Mouse (Mus musculus) liver, postnatal 0 days (tissue): ENCODE measurements around the gene Stx7. TPM values are rescaled to one million over a fixed set of nuclear protein-coding genes. Genes with fewer than 3 reads are reported as not detected.

Source experiments
- ATAC-seq: fragments of 200-750 bp; cut with Nextera tagmentation; 2 replicates; pipeline ENCODE4 v1.8.0; 2017; ENCODE audit warnings: mild to moderate bottlenecking, moderate library complexity
- DNase-seq: peaks from one replicate; pipeline ENCODE4 v3.0.0-alpha.2; 2016
- H3K27ac ChIP-seq: fragments of 300-500 bp; sonication (generic); 2 replicates; pipeline ENCODE4 v1.5.1; 2014; ENCODE audit warnings: antibody characterized with exemption, moderate library complexity, mild to moderate bottlenecking, low read depth
- H3K27me3 ChIP-seq: fragments of 300-500 bp; sonication (generic); 2 replicates; pipeline ENCODE4 v1.6.1; 2014; ENCODE audit warnings: low read length, control low read depth, mixed read lengths; ENCODE audit not compliant: insufficient read depth
- H3K36me3 ChIP-seq: fragments of 300-500 bp; sonication (generic); replicated peaks from 2 replicates; pipeline ENCODE4 v1.6.1; 2014; ENCODE audit warnings: mild to moderate bottlenecking, control low read depth, low read length, moderate library complexity, mixed read lengths; ENCODE audit not compliant: insufficient read depth
- H3K4me1 ChIP-seq: fragments of 300-500 bp; sonication (generic); 2 replicates; pipeline ENCODE4 v1.6.1; 2014; ENCODE audit warnings: antibody characterized with exemption, mild to moderate bottlenecking, control low read depth; ENCODE audit not compliant: insufficient read depth
- H3K4me2 ChIP-seq: fragments of 300-500 bp; sonication (generic); 2 replicates; pipeline ENCODE4 v1.6.1; 2014; ENCODE audit warnings: low read depth, mild to moderate bottlenecking, low read length, moderate library complexity, mixed read lengths
- H3K4me3 ChIP-seq: fragments of 300-500 bp; sonication (generic); 2 replicates; pipeline ENCODE4 v1.5.1; 2014; ENCODE audit warnings: low read depth, low read length
- H3K9ac ChIP-seq: fragments of 300-500 bp; sonication (generic); replicated peaks from 2 replicates; pipeline ENCODE4 v1.6.1; 2014; ENCODE audit warnings: mild to moderate bottlenecking, moderate library complexity
- H3K9me3 ChIP-seq: fragments of 300-500 bp; sonication (generic); 2 replicates; pipeline ENCODE4 v1.6.1; 2016; ENCODE audit warnings: mild to moderate bottlenecking, control low read depth, low read length, mixed read lengths
- CTCF ChIP-seq: sonication (generic); IDR thresholded peaks from 2 replicates; pipeline ENCODE4 v1.5.1; 2016; ENCODE audit warnings: antibody characterized with exemption, low read depth
- EP300 ChIP-seq: IDR thresholded peaks from 2 replicates; pipeline ENCODE4 v1.6.1; 2016; ENCODE audit warnings: antibody characterized with exemption, low read depth, mild to moderate bottlenecking
- WGBS: fragments of 180-500 bp; shearing (Covaris S2); extraction: QIAGEN DNeasy Blood & Tissue Kit; methylation state at CpG from one replicate; pipeline ENCODE4 v1.1.7; 2014; ENCODE audit not compliant: insufficient replicate concordance; 5-methylcytosine and 5-hydroxymethylcytosine counted together
- polyA plus RNA-seq: library from polyadenylated mRNA; unstranded; fragments of >200 nt; fragmentation: Nextera tagmentation; extraction: Ambion mirVana; gene quantifications from 2 replicates; pipeline ENCODE4 v1.2.1, GENCODE M21; 2015

The Stx7 gene
- polyA plus RNA-seq, 1 experiment from 2014 or later, result 35.7 TPM

DNA sequence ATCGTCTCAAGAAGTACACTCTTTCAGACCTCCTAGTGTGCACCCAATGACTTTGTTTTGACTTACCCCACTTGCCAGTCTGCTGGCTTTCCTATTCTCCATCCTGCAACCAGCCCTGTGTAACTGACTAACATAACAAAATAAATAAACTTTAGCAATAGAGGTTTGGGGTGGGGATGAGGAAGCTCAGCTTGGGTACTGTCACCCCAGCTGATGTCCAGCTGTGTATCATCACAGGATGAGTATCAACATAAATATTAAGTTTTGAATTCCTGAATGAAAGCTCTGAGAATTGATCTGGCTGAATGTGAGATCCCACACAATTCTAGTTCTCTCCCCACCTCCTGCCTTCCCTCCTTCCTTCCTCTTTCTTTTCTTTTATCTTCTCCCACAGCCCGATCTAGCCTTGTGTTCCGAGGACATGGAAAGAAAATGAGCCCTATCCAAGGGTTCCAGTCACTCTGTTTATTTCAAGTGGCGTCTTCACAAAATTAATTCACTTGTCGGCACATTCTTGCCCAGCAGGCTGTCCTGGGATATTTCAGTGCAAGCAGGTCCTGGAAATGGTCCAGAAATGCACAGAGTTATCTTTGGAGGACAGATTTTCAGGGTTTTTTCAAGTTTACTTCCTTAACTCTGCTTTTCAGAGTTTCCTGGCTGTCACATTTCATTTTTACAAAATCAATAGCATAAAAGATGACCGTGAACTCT is 68.6 kb downstream of the Stx7 start:
- no peak for TF ChIP-seq CTCF
- TF ChIP-seq EP300, result no peak
- DNase-seq (no peak), ATAC-seq (no peak)
- Histone ChIP-seq H3K36me3 (no peaks in the 10 kb centered on the region), H3K9me3 (no peaks in the 10 kb centered on the region), H3K27ac (no peak overlapping the region), H3K4me2 (no peak overlapping the region), H3K9ac (no peak overlapping the region), H3K4me1 (no peaks in the 10 kb centered on the region), H3K4me3 (no peak overlapping the region), H3K27me3 (peaks cover 8% of the 10 kb centered on the region)
- WGBS, result 42% methylated on average over 6 of the region's 6 CpGs

- Histone ChIP-seq H3K4me2 (no peak overlapping the region), H3K27me3 (peaks cover 31% of the 10 kb centered on the region), H3K27ac (no peak overlapping the region), H3K36me3 (no peaks in the 10 kb centered on the region), H3K4me1 (peaks cover 7% of the 10 kb centered on the region), H3K9me3 (no peaks in the 10 kb centered on the region), H3K4me3 (no peak overlapping the region), H3K9ac (no peak overlapping the region)
- 64% methylated on average over 5 of the region's 5 CpGs for WGBS
- ATAC-seq (no peak), DNase-seq (no peak)
- TF ChIP-seq CTCF (no peak), EP300 (no peak)
Observed at GRCm38 (mm10) chr10:24220931-24221330, 71.8 kb downstream of the Stx7 start.

GRCm38 (mm10) chr10:24222911-24223310 is 73.8 kb downstream of the Stx7 start:
- Histone ChIP-seq H3K4me3 (peak overlapping the region; percentile 24), H3K27ac (no peak overlapping the region), H3K4me2 (peak overlapping the region; percentile 59), H3K9me3 (no peaks in the 10 kb centered on the region), H3K4me1 (peaks cover 7% of the 10 kb centered on the region), H3K9ac (no peak overlapping the region), H3K27me3 (peaks cover 31% of the 10 kb centered on the region), H3K36me3 (no peaks in the 10 kb centered on the region)
- TF ChIP-seq EP300 (no peak), CTCF (no peak)
- ATAC-seq (no peak), DNase-seq (no peak)
- WGBS, result 21% methylated on average over 6 of the region's 6 CpGs

- Histone ChIP-seq H3K36me3 (no peaks in the 10 kb centered on the region), H3K27ac (no peak within 1 kb of the TSS), H3K9me3 (no peaks in the 10 kb centered on the region), H3K4me2 (peak within 1 kb of the TSS; percentile 59), H3K27me3 (peaks cover 31% of the 10 kb centered on the region), H3K4me1 (peaks cover 7% of the 10 kb centered on the region), H3K4me3 (peak within 1 kb of the TSS; percentile 24), H3K9ac (no peak within 1 kb of the TSS)
- DNase-seq (peak; percentile 32), ATAC-seq (no peak)
- TF ChIP-seq EP300, result no peak
- TF ChIP-seq CTCF, result no peak
- 1% methylated on average over 51 of the region's 56 CpGs for WGBS
Observed at GRCm38 (mm10) chr10:24223449-24224143, 74.5 kb downstream of the Stx7 start, which contains the start of gene Moxd1. TSS of gene Moxd1 (plus strand) at chr10:24223517.

GRCm38 (mm10) chr10:24224591-24224990 is 75.5 kb downstream of the Stx7 start:
- 28% methylated on average over 8 of the region's 8 CpGs for WGBS
- Histone ChIP-seq H3K27me3 (peaks cover 31% of the 10 kb centered on the region), H3K9me3 (no peaks in the 10 kb centered on the region), H3K27ac (no peak overlapping the region), H3K36me3 (no peaks in the 10 kb centered on the region), H3K9ac (no peak overlapping the region), H3K4me1 (peaks cover 7% of the 10 kb centered on the region), H3K4me2 (no peak overlapping the region), H3K4me3 (no peak overlapping the region)
- no peak for TF ChIP-seq EP300
- no peak for TF ChIP-seq CTCF
- DNase-seq (no peak), ATAC-seq (no peak)

DNA sequence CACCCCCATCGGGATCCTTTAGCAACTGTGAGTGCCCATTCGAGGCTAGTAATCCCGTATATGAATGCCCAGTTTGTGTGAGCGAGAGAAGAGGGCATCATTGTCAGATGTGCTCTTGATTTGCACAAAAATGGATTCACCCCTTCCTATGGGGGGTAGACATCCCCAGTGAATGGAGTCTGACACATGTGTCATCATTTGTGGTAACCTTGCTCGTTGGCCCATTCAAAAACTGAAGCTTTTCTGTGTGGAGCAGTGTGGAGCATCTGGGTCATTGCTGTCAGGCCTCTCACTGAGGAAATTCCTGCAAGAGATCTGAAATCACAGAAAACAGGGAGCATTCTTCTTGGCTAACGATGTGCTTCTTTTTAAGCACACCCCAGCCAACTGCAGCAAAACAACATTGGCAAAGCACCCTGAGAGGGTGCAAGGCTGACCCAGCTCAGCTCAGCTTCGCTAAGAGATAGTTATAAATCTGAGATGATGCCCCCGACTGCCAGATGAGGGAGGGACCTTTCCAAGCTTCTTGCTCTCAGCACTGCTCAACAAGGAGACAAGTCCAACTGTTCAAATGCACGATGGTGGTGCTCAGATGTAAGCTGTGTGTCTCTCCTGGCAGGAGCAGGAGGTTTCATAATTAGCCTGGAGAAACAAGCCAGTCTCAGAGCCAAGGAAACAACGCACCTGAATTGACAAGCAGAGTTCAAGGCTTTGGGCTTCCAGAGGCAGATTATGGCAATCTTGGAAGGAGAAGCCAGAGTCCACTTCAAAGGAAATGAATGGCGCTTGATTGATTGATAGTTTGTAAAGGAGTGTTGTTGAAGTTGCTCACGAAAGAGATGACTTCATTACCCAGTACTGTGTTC is 79.4 kb downstream of the Stx7 start:
- H3K4me2 ChIP-seq, result no peak overlapping the region
- H3K9ac ChIP-seq, result no peak overlapping the region
- DNase-seq (no peak), ATAC-seq (no peak)
- H3K4me1 ChIP-seq, result peaks cover 2% of the 10 kb centered on the region
- WGBS, result 65% methylated on average over 12 of the region's 12 CpGs
- no peaks in the 10 kb centered on the region for H3K9me3 ChIP-seq
- TF ChIP-seq CTCF (no peak), EP300 (no peak)
- H3K36me3 ChIP-seq, result no peaks in the 10 kb centered on the region
- H3K27ac ChIP-seq, result no peak overlapping the region
- H3K27me3 ChIP-seq, result peaks cover 14% of the 10 kb centered on the region
- no peak overlapping the region for H3K4me3 ChIP-seq
